Mouse (Mus musculus) granulocyte monocyte progenitor cell, adult 5-6 weeks (primary cell): ENCODE measurements at regions not wholly inside any gene's neighbourhood (a gene's known extent, or its start where the extent isn't known, plus 50 kb on each side); places are given as distances from the start of the nearest gene placed in this dataset.

ENCODE experiments used
- ATAC-seq: replicated peaks from 2 replicates; pipeline ENCODE4 v1.8.0; 2016; ENCODE audit warnings: mild to moderate bottlenecking, moderate TSS enrichment, inconsistent platforms; ENCODE audit not compliant: poor library complexity, severe bottlenecking

GRCm38 (mm10) chr1:92698541-92698940 lies 49.9 kb upstream of the Otos start:
- no peak for ATAC-seq
